Mouse (Mus musculus): ENCODE data around the gene Folr2. TPM values are rescaled to one million over a fixed set of nuclear protein-coding genes. Genes with fewer than 3 reads are reported as not detected.

The Folr2 gene
- total RNA-seq, 2 experiments from 2014 or later = 5.5 to 6.8 TPM

GRCm38 (mm10) chr7:101868241-101869162 is 11.5 kb upstream of the Folr2 start:
- no peak for DNase-seq (ENCODE audit: low spot score)
- intact Hi-C loops (cut with DNase I) = no loop called here

- no peak for DNase-seq (ENCODE audit: low spot score)
- intact Hi-C loops (cut with DNase I) = no loop called here
Measured at GRCm38 (mm10) chr7:101867482-101867881, 10.5 kb upstream of the Folr2 start.

- intact Hi-C loops (cut with DNase I) = no loop called here
- DNase-seq (ENCODE audit: low spot score) = no peak
Measured at GRCm38 (mm10) chr7:101866491-101867265, 9.7 kb upstream of the Folr2 start.

GRCm38 (mm10) chr7:101863415-101863814 is 6.4 kb upstream of the Folr2 start, which contains the start of gene Anapc15:
TSS of gene Anapc15 (plus strand) at chr7:101863715.
- intact Hi-C loops (cut with DNase I) = no loop called here
- DNase-seq (ENCODE audit: low spot score) = no peak

- DNase-seq (ENCODE audit: low spot score) = no peak
- intact Hi-C loops (cut with DNase I) = no loop called here
Measured at GRCm38 (mm10) chr7:101862291-101862690, 5.3 kb upstream of the Folr2 start.

- DNase-seq (ENCODE audit: low spot score) = no peak
- intact Hi-C loops (cut with DNase I) = no loop called here
Measured at GRCm38 (mm10) chr7:101860978-101861377, 4.0 kb upstream of the Folr2 start.

GRCm38 (mm10) chr7:101858362-101858761 is 1.4 kb upstream of the Folr2 start:
- intact Hi-C loops (cut with DNase I) = no loop called here
- no peak for DNase-seq (ENCODE audit: low spot score)

GRCm38 (mm10) chr7:101853816-101854215 is 3.2 kb downstream of the Folr2 start:
- intact Hi-C loops (cut with DNase I) = no loop called here

GRCm38 (mm10) chr7:101852846-101853245 is 4.1 kb downstream of the Folr2 start:
- DNase-seq (ENCODE audit: low spot score) = no peak
- intact Hi-C loops (cut with DNase I) = no loop called here

More at GRCm38 (mm10) chr7:101853816-101854215, 3.2 kb downstream of the Folr2 start:
- no peak for DNase-seq (ENCODE audit: low spot score)

- DNase-seq (ENCODE audit: low spot score) = no peak
- intact Hi-C loops (cut with DNase I) = no loop called here
Measured at GRCm38 (mm10) chr7:101851689-101852088, 5.3 kb downstream of the Folr2 start.

GRCm38 (mm10) chr7:101847934-101848333 is 9.1 kb downstream of the Folr2 start:
- no peak for DNase-seq (ENCODE audit: low spot score)
- intact Hi-C loops (cut with DNase I) = no loop called here

- no peak for DNase-seq (ENCODE audit: low spot score)
- intact Hi-C loops (cut with DNase I) = no loop called here
Measured at GRCm38 (mm10) chr7:101844186-101844585, 12.8 kb downstream of the Folr2 start.

- intact Hi-C loops (cut with DNase I) = loop anchor here (2.0 to 5.0 kb wide), 3 partner anchors 15 to 161 kb away; partner anchors contain the start of gene Tomt
- DNase-seq (ENCODE audit: low spot score) = peak; percentile 89
Measured at GRCm38 (mm10) chr7:101837606-101838471, 19.2 kb downstream of the Folr2 start, which contains the start of gene Inppl1. TSS of gene Inppl1 (minus strand) at chr7:101838229.

- DNase-seq (ENCODE audit: low spot score) = no peak
Measured at GRCm38 (mm10) chr7:101837154-101837605, 19.8 kb downstream of the Folr2 start.

GRCm38 (mm10) chr7:101836271-101837153 is 20.5 kb downstream of the Folr2 start:
- intact Hi-C loops (cut with DNase I) = loop anchor here (2.0 to 5.0 kb wide), 3 partner anchors 14 to 159 kb away; partner anchors contain the start of gene Tomt
- no peak for DNase-seq (ENCODE audit: low spot score)

More at GRCm38 (mm10) chr7:101837154-101837605, 19.8 kb downstream of the Folr2 start:
- intact Hi-C loops (cut with DNase I) = loop anchor here (2.0 to 5.0 kb wide), 3 partner anchors 14 to 160 kb away; partner anchors contain the start of gene Tomt

GRCm38 (mm10) chr7:101835457-101836109 is 21.4 kb downstream of the Folr2 start:
- no peak for DNase-seq (ENCODE audit: low spot score)

GRCm38 (mm10) chr7:101834903-101835302 is 22.1 kb downstream of the Folr2 start:
- no peak for DNase-seq (ENCODE audit: low spot score)
- intact Hi-C loops (cut with DNase I) = loop anchor here (5.0 kb wide), 1 partner anchor 158 kb away; no protein-coding TSS in a partner anchor

More at GRCm38 (mm10) chr7:101835457-101836109, 21.4 kb downstream of the Folr2 start:
- intact Hi-C loops (cut with DNase I) = loop anchor here (2.0 to 5.0 kb wide), 3 partner anchors 13 to 158 kb away; partner anchors contain the start of gene Tomt

Data from heart, postnatal 25 days (tissue).